Mouse (Mus musculus) stomach, embryonic 14.5 days (tissue): ENCODE results near the gene Tac4. TPM values are rescaled to one million over a fixed set of nuclear protein-coding genes. Genes with fewer than 3 reads are reported as not detected.

Source experiments
- ATAC-seq: fragments of 200-750 bp; cut with Nextera tagmentation; 2 replicates; pipeline ENCODE4 v1.8.0; 2017; ENCODE audit warnings: low read depth, moderate TSS enrichment; ENCODE audit not compliant: insufficient number of reproducible peaks, insufficient read depth, low FRiP score
- H3K27ac ChIP-seq: fragments of 300-500 bp; sonication (generic); 2 replicates; pipeline ENCODE4 v1.5.1; 2014; ENCODE audit warnings: mild to moderate bottlenecking, low read length, moderate library complexity, mixed read lengths
- H3K27me3 ChIP-seq: fragments of 300-500 bp; sonication (generic); 2 replicates; pipeline ENCODE4 v1.6.1; 2014; ENCODE audit warnings: low read length, control low read depth, mixed read lengths; ENCODE audit not compliant: control insufficient read depth, insufficient read depth
- H3K36me3 ChIP-seq: fragments of 300-500 bp; sonication (generic); 2 replicates; pipeline ENCODE4 v1.6.1; 2014; ENCODE audit warnings: mild to moderate bottlenecking, control low read depth, low read length, moderate library complexity, mixed read lengths; ENCODE audit not compliant: control insufficient read depth, insufficient read depth
- H3K4me1 ChIP-seq: fragments of 300-500 bp; sonication (generic); 2 replicates; pipeline ENCODE4 v1.6.1; 2014; ENCODE audit warnings: low read length, control low read depth, mixed read lengths; ENCODE audit not compliant: control insufficient read depth, insufficient read depth
- H3K4me2 ChIP-seq: fragments of 300-500 bp; sonication (generic); replicated peaks from 2 replicates; pipeline ENCODE4 v1.6.1; 2014; ENCODE audit warnings: low read depth, low read length, control low read depth
- H3K4me3 ChIP-seq: fragments of 300-500 bp; sonication (generic); 2 replicates; pipeline ENCODE4 v1.5.1; 2014; ENCODE audit warnings: low read depth, low read length, control low read depth
- H3K9ac ChIP-seq: fragments of 300-500 bp; sonication (generic); replicated peaks from 2 replicates; pipeline ENCODE4 v1.6.1; 2014; ENCODE audit warnings: low read depth, mild to moderate bottlenecking, control low read depth, low read length, moderate library complexity, mixed read lengths
- H3K9me3 ChIP-seq: fragments of 300-500 bp; sonication (generic); 2 replicates; pipeline ENCODE4 v1.6.1; 2016; ENCODE audit warnings: low read depth, low read length, control low read depth; ENCODE audit not compliant: control insufficient read depth
- WGBS: fragments of 180-500 bp; shearing (Covaris S2); extraction: QIAGEN DNeasy Blood & Tissue Kit; methylation state at CpG from one replicate; pipeline ENCODE4 v1.1.7; 2014; 5-methylcytosine and 5-hydroxymethylcytosine counted together
- polyA plus RNA-seq: library from polyadenylated mRNA; unstranded; fragments of >200 nt; fragmentation: Nextera tagmentation; extraction: Ambion mirVana; gene quantifications from 2 replicates; pipeline ENCODE4 v1.2.1, GENCODE M21; 2014

Gene Tac4
- polyA plus RNA-seq: 0.48 TPM in 1 of 2 replicates, not detected in the other

DNA sequence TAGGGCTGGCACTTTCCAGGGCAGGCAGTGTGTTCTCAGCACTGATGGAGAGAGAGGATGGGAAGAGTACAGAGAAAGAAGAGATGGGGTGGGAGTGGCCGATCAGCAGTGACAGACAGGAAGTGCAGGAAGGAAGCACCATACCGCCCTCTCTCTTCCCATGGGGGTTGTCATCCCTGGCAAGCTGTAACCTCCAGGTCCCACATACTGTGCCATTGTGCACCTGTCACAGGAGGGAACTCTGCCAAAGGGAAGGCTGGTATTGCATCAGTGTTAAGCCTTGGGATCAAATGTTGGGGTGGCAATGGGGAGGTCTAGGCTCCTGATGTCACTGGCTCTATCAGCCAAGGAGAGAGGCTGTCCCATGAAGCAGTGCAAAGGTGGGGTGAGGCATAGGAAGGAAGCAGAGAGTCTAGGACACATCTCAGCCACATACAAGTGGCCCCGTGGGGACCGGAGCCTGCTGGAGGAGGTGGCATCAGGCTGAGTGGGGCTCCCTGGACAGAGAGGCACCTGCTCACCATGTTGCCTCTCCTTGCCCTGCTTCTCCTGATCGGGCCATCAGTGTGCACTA is at the start of gene Tac4:
Gene Tac4 (plus strand): TSS at position 352 of the 574 bp plus-strand sequence.
- Histone ChIP-seq H3K4me1 (peaks cover 21% of the 10 kb centered on the region; the same call in 1 of the 2 replicates), H3K27ac (no peak within 1 kb of the TSS), H3K4me3 (no peak within 1 kb of the TSS), H3K4me2 (no peak within 1 kb of the TSS), H3K27me3 (0 out of 2 replicates have a peak, but pooled peaks cover 2% of the 10 kb centered on the region), H3K36me3 (no peaks in the 10 kb centered on the region; the same call in 1 of the 2 replicates), H3K9me3 (no peaks in the 10 kb centered on the region), H3K9ac (no peak within 1 kb of the TSS)
- WGBS: 68% methylated on average over 5 of the region's 5 CpGs
- ATAC-seq: no peak

DNA sequence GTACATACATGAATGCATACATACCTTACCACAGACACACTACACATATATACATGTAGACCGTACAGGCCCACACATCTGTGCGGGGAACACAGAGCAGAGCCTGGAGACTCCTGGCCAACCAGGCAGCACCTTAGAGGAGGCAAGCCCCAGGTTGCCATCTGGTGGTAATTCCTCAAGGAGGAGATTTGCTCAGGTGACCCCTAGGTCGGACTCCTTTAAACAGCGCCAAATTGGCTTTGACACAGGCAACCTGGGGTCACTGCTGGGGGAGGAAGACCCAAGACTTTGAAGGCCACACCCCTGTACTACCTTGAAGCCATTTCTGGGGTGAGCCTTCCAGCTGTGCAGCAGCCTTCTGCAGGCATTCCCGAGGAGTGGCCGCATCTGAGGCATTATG is 47.7 kb upstream of the Tac4 start:
- no peaks in the 10 kb centered on the region for H3K9me3 ChIP-seq
- no peak overlapping the region for H3K9ac ChIP-seq
- H3K36me3 ChIP-seq: no peaks in the 10 kb centered on the region
- H3K4me2 ChIP-seq: 0 out of 2 replicates have a peak overlapping the region, but pooled peaks have one; percentile 10
- ATAC-seq: no peak
- H3K4me3 ChIP-seq: no peak overlapping the region
- H3K27me3 ChIP-seq: no peaks in the 10 kb centered on the region
- H3K4me1 ChIP-seq: peaks cover 29% of the 10 kb centered on the region
- H3K27ac ChIP-seq: peak overlapping the region; percentile 28; the same call in 1 of the 2 replicates
- WGBS: 19% methylated on average over 6 of the region's 6 CpGs

DNA sequence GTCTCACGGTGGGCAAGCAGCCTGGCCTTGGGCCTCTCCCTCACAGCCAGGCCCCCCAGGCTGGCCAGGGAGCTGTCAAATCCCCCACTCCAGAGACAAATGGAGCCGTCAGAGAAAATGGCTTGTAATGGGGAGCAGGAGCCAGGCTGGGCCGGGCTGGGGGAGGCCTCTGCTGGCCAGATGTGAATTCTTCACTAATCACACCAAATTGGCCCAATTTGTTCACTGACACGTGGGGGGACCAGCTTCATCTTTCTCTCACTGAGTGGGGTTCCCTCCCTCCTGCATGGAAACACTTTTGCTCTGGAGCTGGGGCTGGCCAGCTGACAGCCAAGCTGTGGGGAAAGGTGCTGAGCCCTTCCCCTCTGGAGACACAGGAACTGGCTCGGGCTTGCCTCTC is 47.0 kb upstream of the Tac4 start:
- WGBS: 4% methylated on average over 5 of the region's 5 CpGs

DNA sequence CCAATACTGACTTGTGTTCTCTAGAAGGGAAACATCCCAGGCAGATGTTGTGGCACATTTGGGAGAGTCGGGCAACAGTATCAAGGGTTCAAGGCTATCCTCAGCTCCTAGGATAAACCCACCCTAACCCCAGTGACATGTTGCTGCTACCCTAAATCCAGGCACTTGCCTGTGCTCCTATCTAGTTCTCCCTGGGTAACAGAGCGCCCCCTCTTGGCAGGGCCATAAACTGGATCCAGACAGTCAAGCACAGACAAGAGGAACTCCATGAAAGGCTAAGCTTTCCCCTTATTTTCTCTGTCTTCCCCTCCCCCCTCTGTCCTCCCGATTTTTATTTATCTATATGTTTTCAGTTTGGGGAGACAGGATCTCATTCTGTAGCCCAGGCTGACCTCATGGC is 45.1 kb upstream of the Tac4 start:
- Histone ChIP-seq H3K4me3 (no peak overlapping the region), H3K9ac (no peak overlapping the region), H3K36me3 (no peaks in the 10 kb centered on the region), H3K9me3 (no peaks in the 10 kb centered on the region), H3K4me1 (peaks cover 21% of the 10 kb centered on the region), H3K27ac (no peak overlapping the region), H3K27me3 (0 out of 2 replicates have a peak, but pooled peaks cover 2% of the 10 kb centered on the region), H3K4me2 (no peak overlapping the region)
- ATAC-seq: no peak
- WGBS: 61% methylated on average over 3 of the region's 3 CpGs

More for the DNA sequence above, 47.0 kb upstream of the Tac4 start:
- no peaks in the 10 kb centered on the region for H3K36me3 ChIP-seq
- H3K4me3 ChIP-seq: no peak overlapping the region
- ATAC-seq: no peak; the same call in 1 of the 2 replicates
- H3K9ac ChIP-seq: no peak overlapping the region
- 0 out of 2 replicates have a peak overlapping the region, but pooled peaks have one; percentile 10 for H3K4me2 ChIP-seq
- peak overlapping the region; percentile 28; the same call in 1 of the 2 replicates for H3K27ac ChIP-seq
- no peaks in the 10 kb centered on the region for H3K27me3 ChIP-seq
- peaks cover 29% of the 10 kb centered on the region for H3K4me1 ChIP-seq
- no peaks in the 10 kb centered on the region for H3K9me3 ChIP-seq

DNA sequence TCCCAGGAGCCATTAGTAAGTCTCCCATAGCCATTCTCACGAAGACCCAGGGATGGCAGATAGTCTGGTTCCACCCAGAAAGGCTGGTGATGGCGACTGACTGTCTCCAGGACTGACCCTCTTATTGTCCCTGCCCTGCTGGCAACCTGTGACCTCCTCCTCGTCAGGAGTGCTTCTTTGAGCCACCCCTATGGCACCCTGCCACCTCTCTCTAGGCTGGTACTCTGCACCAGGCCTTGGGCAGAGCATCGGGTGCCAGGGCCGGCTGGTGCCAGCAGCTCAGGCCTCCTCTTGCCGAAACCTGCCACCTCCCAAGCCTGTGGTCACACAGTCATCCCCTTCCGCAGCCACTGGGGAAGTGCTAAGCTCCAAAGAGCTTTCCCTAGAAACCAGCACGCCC is 42.2 kb upstream of the Tac4 start:
- Histone ChIP-seq H3K4me3 (no peak overlapping the region), H3K27me3 (peaks cover 17% of the 10 kb centered on the region), H3K36me3 (no peaks in the 10 kb centered on the region), H3K27ac (no peak overlapping the region), H3K9me3 (no peaks in the 10 kb centered on the region), H3K4me1 (peaks cover 16% of the 10 kb centered on the region), H3K9ac (no peak overlapping the region), H3K4me2 (no peak overlapping the region)
- 70% methylated on average over 8 of the region's 8 CpGs for WGBS
- no peak for ATAC-seq

DNA sequence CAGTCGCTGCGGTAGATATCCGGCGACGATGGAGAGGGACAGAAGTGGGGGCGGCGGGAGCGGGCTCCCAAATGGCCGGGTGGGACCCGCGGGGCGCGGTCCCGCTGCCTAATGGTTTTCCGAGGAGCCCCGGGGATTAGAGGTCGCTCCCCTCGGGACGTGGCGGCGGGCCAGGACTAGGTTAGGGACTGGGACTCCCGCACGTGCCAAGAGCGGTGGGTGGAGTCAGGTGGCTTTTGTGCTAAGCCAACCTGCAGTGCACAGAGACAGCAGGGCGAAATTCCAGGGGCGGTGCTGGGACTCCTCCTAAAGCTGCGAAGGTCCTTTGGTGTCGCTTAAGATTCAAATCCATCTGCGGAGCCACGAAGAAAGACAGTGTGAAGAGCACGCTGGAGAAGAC is 37.9 kb upstream of the Tac4 start:
- no peak overlapping the region for H3K9ac ChIP-seq
- peaks cover 7% of the 10 kb centered on the region; the same call in 1 of the 2 replicates for H3K4me1 ChIP-seq
- no peak overlapping the region for H3K27ac ChIP-seq
- 0 out of 2 replicates have a peak, but pooled peaks have one; percentile 42 for ATAC-seq
- H3K4me3 ChIP-seq: peak overlapping the region; percentile 19; the same call in 1 of the 2 replicates
- H3K9me3 ChIP-seq: no peaks in the 10 kb centered on the region
- H3K4me2 ChIP-seq: peak overlapping the region; percentile 42
- peaks cover 17% of the 10 kb centered on the region for H3K27me3 ChIP-seq
- WGBS: under 1% methylated on average over 31 of the region's 31 CpGs
- H3K36me3 ChIP-seq: no peaks in the 10 kb centered on the region

DNA sequence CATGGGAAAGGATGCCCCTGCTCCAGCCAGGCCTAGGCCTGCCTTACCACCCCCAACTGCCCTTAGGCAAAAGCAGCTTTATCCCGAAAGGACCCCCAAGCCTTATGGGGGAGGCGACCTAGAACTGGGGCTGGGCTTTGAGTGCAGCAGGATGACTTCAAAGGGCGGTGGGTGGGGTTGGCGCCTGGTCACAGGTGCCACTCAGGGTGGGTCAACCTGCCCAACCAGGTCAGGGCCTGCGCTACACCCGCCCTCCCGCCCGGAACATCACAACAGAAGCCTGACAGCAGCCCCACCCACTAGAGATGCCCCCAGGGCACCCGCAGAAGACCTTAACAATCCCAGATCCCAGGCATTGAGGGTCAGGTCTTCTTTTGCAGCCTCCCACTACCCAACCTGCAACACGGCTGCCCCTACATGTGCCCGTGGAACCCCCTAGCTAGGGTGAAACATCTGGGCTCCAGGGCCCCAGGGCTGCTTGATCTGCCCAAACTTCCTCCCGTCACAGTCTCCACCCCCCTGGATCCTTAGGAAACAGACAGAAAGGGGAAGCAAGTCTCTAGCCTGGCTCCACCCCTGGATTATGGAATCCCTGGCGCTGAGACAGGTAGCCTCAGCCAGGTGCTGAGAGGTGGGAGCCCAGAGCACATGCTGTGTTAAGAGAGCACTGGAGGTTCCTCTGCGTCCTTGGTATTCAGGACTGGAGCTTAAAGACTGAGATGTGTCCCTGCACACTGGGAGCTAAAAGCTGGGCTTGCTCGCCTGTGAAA is 37.0 kb upstream of the Tac4 start:
- no peaks in the 10 kb centered on the region for H3K36me3 ChIP-seq
- peak overlapping the region; percentile 63; the same call in 1 of the 2 replicates for H3K27ac ChIP-seq
- H3K4me1 ChIP-seq: peaks cover 7% of the 10 kb centered on the region; the same call in 1 of the 2 replicates
- ATAC-seq: no peak
- H3K9me3 ChIP-seq: no peaks in the 10 kb centered on the region
- H3K4me2 ChIP-seq: peak overlapping the region; percentile 42; the same call in 1 of the 2 replicates
- peaks cover 17% of the 10 kb centered on the region for H3K27me3 ChIP-seq
- H3K9ac ChIP-seq: no peak overlapping the region
- WGBS: 18% methylated on average over 15 of the region's 15 CpGs
- H3K4me3 ChIP-seq: no peak overlapping the region

DNA sequence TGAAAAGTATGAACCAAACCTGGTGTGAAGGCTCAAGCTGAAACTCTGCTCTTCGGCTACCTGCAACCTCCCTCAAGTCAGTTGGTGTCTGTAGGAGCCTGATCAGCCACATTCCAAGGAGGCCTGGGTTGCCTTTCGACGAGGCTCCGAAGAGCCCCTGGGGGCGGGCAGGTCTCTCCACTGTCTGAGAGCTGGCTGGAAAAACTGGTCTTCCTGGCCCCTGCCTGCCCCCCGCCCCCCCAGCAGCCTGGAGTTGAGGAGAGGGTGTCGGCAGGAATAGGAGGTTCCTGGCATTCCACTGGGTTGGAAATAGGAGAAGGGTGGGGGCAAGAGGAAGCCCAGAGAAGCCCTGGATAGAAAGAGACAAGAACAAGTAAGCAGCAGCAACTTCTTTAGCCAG is 35.9 kb upstream of the Tac4 start:
- Histone ChIP-seq H3K4me3 (no peak overlapping the region), H3K4me1 (peaks cover 7% of the 10 kb centered on the region; the same call in 1 of the 2 replicates), H3K4me2 (no peak overlapping the region), H3K27me3 (peaks cover 15% of the 10 kb centered on the region), H3K27ac (peak overlapping the region; percentile 63; the same call in 1 of the 2 replicates), H3K9ac (no peak overlapping the region), H3K9me3 (no peaks in the 10 kb centered on the region), H3K36me3 (no peaks in the 10 kb centered on the region)
- no peak for ATAC-seq
- WGBS: 13% methylated on average over 7 of the region's 7 CpGs
